Mouse (Mus musculus): ENCODE measurements around the gene Rhot2. TPM values are rescaled to one million over a fixed set of nuclear protein-coding genes. Genes with fewer than 3 reads are reported as not detected.

Rhot2 gene
- total and polyA plus RNA-seq, 3 experiments = 16.2 to 33.8 (median 17.3) TPM

GRCm38 (mm10) chr17:25875171-25876136 lies 30.8 kb upstream of the Rhot2 start:
- TF ChIP-seq NRF1 (IDR thresholded peaks at IDR 0.05; ENCODE audit: low read depth, low read length) = peak; percentile 44
- peak; percentile 90 for TF ChIP-seq NELFE (IDR thresholded peaks at IDR 0.05; ENCODE audit: low read depth, low read length)
- peak; percentile 78 for TF ChIP-seq TCF12 (IDR thresholded peaks at IDR 0.05; ENCODE audit: low read depth, low read length)
- TF ChIP-seq MAX (IDR thresholded peaks at IDR 0.05; ENCODE audit: low read length) = peak; percentile 69; the same call in 1 of the 2 replicates
- peak; percentile 24; the same call in 1 of the 2 replicates for TF ChIP-seq ZMIZ1 (IDR thresholded peaks at IDR 0.05; ENCODE audit: low read depth, low read length)
- peak in 1 of 2 experiments; percentile 20; a peak in 1 of 4 replicates for TF ChIP-seq CTCF (conservative IDR thresholded peaks at IDR 0.05 in 1 of 2, IDR thresholded peaks at IDR 0.05 in 1 of 2; ENCODE audit: low read depth in 2 of 2, low read length in 2 of 2)
- TF ChIP-seq KAT2A (IDR thresholded peaks at IDR 0.05; ENCODE audit: insufficient replicate concordance, low read length) = peak; percentile 63; the same call in 1 of the 2 replicates
- TF ChIP-seq GABPA (IDR thresholded peaks at IDR 0.05; ENCODE audit: insufficient replicate concordance, low read depth, low read length) = no peak; the same call in 1 of the 2 replicates
- TF ChIP-seq MXI1 (IDR thresholded peaks at IDR 0.05; ENCODE audit: low read depth, low read length) = peak; percentile 70; the same call in 1 of the 2 replicates
- TF ChIP-seq UBTF (IDR thresholded peaks at IDR 0.05; ENCODE audit: low read depth, low read length) = peak; percentile 87; the same call in 1 of the 2 replicates
- no peak for TF ChIP-seq MAFK (IDR thresholded peaks at IDR 0.05; ENCODE audit: insufficient replicate concordance, low read length)
- peak; percentile 88 for TF ChIP-seq HCFC1 (IDR thresholded peaks at IDR 0.05; ENCODE audit: low read depth, low read length)
- peak; percentile 88 for TF ChIP-seq POLR2A (IDR thresholded peaks at IDR 0.05; ENCODE audit: low read depth, low read length)
- no peak for TF ChIP-seq USF2 (conservative IDR thresholded peaks at IDR 0.05; ENCODE audit: low read depth, low read length)
- peak; percentile 51; the same call in 1 of the 2 replicates for TF ChIP-seq SIN3A (IDR thresholded peaks at IDR 0.05; ENCODE audit: low read length)
- TF ChIP-seq CHD1 (IDR thresholded peaks at IDR 0.05; ENCODE audit: low read depth, low read length) = no peak
- TF ChIP-seq ELF1 (IDR thresholded peaks at IDR 0.05; ENCODE audit: low read depth, low read length) = peak; percentile 62
- 0 out of 2 replicates have a peak, but pooled peaks have one; percentile 70 for TF ChIP-seq POLR2AphosphoS2 (IDR thresholded peaks at IDR 0.05; ENCODE audit: low read depth, low read length)
- 0 out of 2 replicates have a peak, but pooled peaks have one; percentile 24 for TF ChIP-seq BHLHE40 (IDR thresholded peaks at IDR 0.05; ENCODE audit: low read depth, low read length)
- in situ Hi-C loops (cut with MboI; ENCODE audit: low pct_ligation_motif_present, low pct_unique_long_range_greater_than_20kb, low sequenced_read_pairs) = no loop called here
- H3K79me2 ChIP-seq (replicated peaks; ENCODE audit: control insufficient read depth, extremely low read depth, insufficient read depth, poor library complexity, severe bottlenecking) = no peaks in the 10 kb centered on the region
- dilution Hi-C loops (cut with MboI; ENCODE audit: extremely low pct_ligation_motif_present, extremely low pct_unique_long_range_greater_than_20kb, low sequenced_read_pairs) = no loop called here
- peaks cover 24 to 38% of the 10 kb centered on the region in 2 experiments for H3K36me3 ChIP-seq (replicated peaks in 1 of 2; ENCODE audit: control insufficient read depth in 1 of 2, insufficient read depth in 1 of 2, low read length in 1 of 2)
- peak overlapping the region; percentile 73 for H3K27ac ChIP-seq (ENCODE audit: insufficient read depth, low read depth)
- H3K27me3 ChIP-seq (replicated peaks) = peaks cover 16% of the 10 kb centered on the region
- peaks cover 6 to 18% of the 10 kb centered on the region in 2 experiments for H3K4me1 ChIP-seq (ENCODE audit: control insufficient read depth in 1 of 2, insufficient read depth in 2 of 2)
- H3K9me3 ChIP-seq (replicated peaks; ENCODE audit: low read length) = no peaks in the 10 kb centered on the region
- H3K4me3 ChIP-seq (replicated peaks in 1 of 3; ENCODE audit: low read depth in 2 of 3, low read length in 2 of 3, poor library complexity in 1 of 3) = peak overlapping the region; percentile 63 to 93 (median 81)
- H3K4me2 ChIP-seq (ENCODE audit: insufficient read depth, low read depth, poor library complexity, severe bottlenecking) = peak overlapping the region; percentile 39
- peak; percentile 78 for DNase-seq (ENCODE audit: extremely low read depth)
- peak overlapping the region; percentile 63 for H3K9ac ChIP-seq (ENCODE audit: insufficient read depth, low read depth)
